Mouse (Mus musculus): ENCODE measurements around the gene Eif4ebp2. TPM values are rescaled to one million over a fixed set of nuclear protein-coding genes. Genes with fewer than 3 reads are reported as not detected.

Gene Eif4ebp2
- polyA plus RNA-seq, 1 experiment from 2014 or later = 48.8 TPM

- Histone ChIP-seq H3K4me3 (ENCODE audit: low read depth, low read length) (no peak overlapping the region), H3K9ac (ENCODE audit: low read length) (0 out of 2 replicates have a peak overlapping the region, but pooled peaks have one; percentile 2), H3K27ac (ENCODE audit: low read depth) (no peak overlapping the region), H3K36me3 (ENCODE audit: control insufficient read depth, insufficient read depth, low read length) (no peaks in the 10 kb centered on the region), H3K27me3 (replicated peaks; ENCODE audit: control insufficient read depth, insufficient read depth, low read length) (no peaks in the 10 kb centered on the region), H3K4me1 (replicated peaks; ENCODE audit: control insufficient read depth, insufficient read depth, low read length) (peaks cover 10% of the 10 kb centered on the region), H3K9me3 (ENCODE audit: control insufficient read depth, low read length) (no peaks in the 10 kb centered on the region), H3K4me2 (ENCODE audit: low read length) (peak overlapping the region; percentile 15; the same call in 1 of the 2 replicates)
- ATAC-seq (replicated peaks; ENCODE audit: low FRiP score, low TSS enrichment, low read depth) (peak; percentile 34; the same call in 1 of the 2 replicates), DNase-seq (ENCODE audit: low spot score) (no peak)
- 11% methylated on average over 9 of the region's 9 CpGs for WGBS
Measured at GRCm38 (mm10) chr10:61394476-61395136, 57.9 kb downstream of the Eif4ebp2 start.

DNA sequence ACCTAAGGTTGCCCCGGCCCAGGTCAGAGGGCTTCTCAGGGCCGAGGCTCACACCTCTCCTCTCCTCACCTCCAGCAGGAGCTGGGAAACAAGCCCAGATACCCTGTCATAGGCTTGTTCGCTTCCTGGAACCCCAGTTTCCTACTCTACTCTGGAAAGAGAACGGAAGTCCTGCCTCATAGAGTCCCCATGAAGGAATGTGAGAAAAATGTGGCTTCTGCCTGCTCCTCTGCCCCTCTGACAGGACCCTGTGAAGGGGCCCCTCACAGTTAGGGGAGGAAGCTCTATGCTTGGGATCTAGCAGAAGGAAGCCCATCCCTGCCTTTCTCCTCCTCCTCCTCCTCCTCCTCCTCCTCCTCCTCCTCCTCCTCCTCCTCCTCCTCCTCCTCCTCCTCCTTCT, 59.9 kb downstream of the Eif4ebp2 start:
- Histone ChIP-seq H3K4me2 (ENCODE audit: low read length) (peak overlapping the region; percentile 8; the same call in 1 of the 2 replicates), H3K9ac (ENCODE audit: low read length) (no peak overlapping the region), H3K36me3 (ENCODE audit: control insufficient read depth, insufficient read depth, low read length) (no peaks in the 10 kb centered on the region), H3K4me3 (ENCODE audit: low read depth, low read length) (no peak overlapping the region), H3K4me1 (replicated peaks; ENCODE audit: control insufficient read depth, insufficient read depth, low read length) (peaks cover 10% of the 10 kb centered on the region), H3K9me3 (ENCODE audit: control insufficient read depth, low read length) (no peaks in the 10 kb centered on the region), H3K27ac (ENCODE audit: low read depth) (peak overlapping the region; percentile 27; the same call in 1 of the 2 replicates), H3K27me3 (replicated peaks; ENCODE audit: control insufficient read depth, insufficient read depth, low read length) (no peaks in the 10 kb centered on the region)
- ATAC-seq (replicated peaks; ENCODE audit: low FRiP score, low TSS enrichment, low read depth) = no peak
- no peak for DNase-seq (ENCODE audit: low spot score)
- WGBS = 16% methylated on average over 4 of the region's 4 CpGs

GRCm38 (mm10) chr10:61390148-61390547, 62.3 kb downstream of the Eif4ebp2 start:
- WGBS = 61% methylated on average over 2 of the region's 2 CpGs
- Histone ChIP-seq H3K27ac (ENCODE audit: low read depth) (no peak overlapping the region), H3K4me2 (ENCODE audit: low read length) (no peak overlapping the region)

GRCm38 (mm10) chr10:61389020-61389419, 63.4 kb downstream of the Eif4ebp2 start:
- Histone ChIP-seq H3K27ac (ENCODE audit: low read depth) (no peak overlapping the region), H3K4me3 (ENCODE audit: low read depth, low read length) (no peak overlapping the region), H3K36me3 (ENCODE audit: control insufficient read depth, insufficient read depth, low read length) (no peaks in the 10 kb centered on the region), H3K9ac (ENCODE audit: low read length) (no peak overlapping the region), H3K4me1 (replicated peaks; ENCODE audit: control insufficient read depth, insufficient read depth, low read length) (peaks cover 27% of the 10 kb centered on the region), H3K9me3 (ENCODE audit: control insufficient read depth, low read length) (no peaks in the 10 kb centered on the region), H3K27me3 (replicated peaks; ENCODE audit: control insufficient read depth, insufficient read depth, low read length) (no peaks in the 10 kb centered on the region), H3K4me2 (ENCODE audit: low read length) (no peak overlapping the region)
- no peak for ATAC-seq (replicated peaks; ENCODE audit: low FRiP score, low TSS enrichment, low read depth)
- DNase-seq (ENCODE audit: low spot score) = no peak
- 64% methylated on average over 5 of the region's 5 CpGs for WGBS

More at GRCm38 (mm10) chr10:61390148-61390547, 62.3 kb downstream of the Eif4ebp2 start:
- peaks cover 27% of the 10 kb centered on the region for H3K4me1 ChIP-seq (replicated peaks; ENCODE audit: control insufficient read depth, insufficient read depth, low read length)
- no peak overlapping the region for H3K9ac ChIP-seq (ENCODE audit: low read length)
- no peak for DNase-seq (ENCODE audit: low spot score)
- no peaks in the 10 kb centered on the region for H3K27me3 ChIP-seq (replicated peaks; ENCODE audit: control insufficient read depth, insufficient read depth, low read length)
- H3K36me3 ChIP-seq (ENCODE audit: control insufficient read depth, insufficient read depth, low read length) = no peaks in the 10 kb centered on the region
- no peak overlapping the region for H3K4me3 ChIP-seq (ENCODE audit: low read depth, low read length)
- H3K9me3 ChIP-seq (ENCODE audit: control insufficient read depth, low read length) = no peaks in the 10 kb centered on the region
- ATAC-seq (replicated peaks; ENCODE audit: low FRiP score, low TSS enrichment, low read depth) = no peak

DNA sequence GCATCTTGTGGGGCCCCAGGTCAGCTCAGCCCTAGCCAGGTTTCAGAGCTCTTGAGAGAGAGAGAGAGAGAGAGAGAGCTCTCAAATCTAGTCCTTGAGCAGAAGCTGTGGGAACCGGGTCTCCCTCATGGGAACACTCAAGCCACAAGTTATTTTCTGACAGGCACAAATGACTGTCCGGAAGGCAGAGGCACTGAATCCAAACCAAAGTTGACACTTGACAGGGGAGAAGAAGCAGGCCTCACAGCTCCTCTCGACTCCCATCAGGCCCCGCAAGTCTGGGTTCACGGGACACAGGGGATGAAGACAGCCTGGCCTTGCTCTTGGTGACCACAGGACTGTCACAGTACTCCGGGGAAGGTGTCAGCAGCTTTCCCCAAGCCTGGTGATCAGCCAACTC, 66.2 kb downstream of the Eif4ebp2 start:
- no peak for ATAC-seq (replicated peaks; ENCODE audit: low FRiP score, low TSS enrichment, low read depth)
- H3K27me3 ChIP-seq (replicated peaks; ENCODE audit: control insufficient read depth, insufficient read depth, low read length) = no peaks in the 10 kb centered on the region
- no peak overlapping the region for H3K27ac ChIP-seq (ENCODE audit: low read depth)
- WGBS = 32% methylated on average over 6 of the region's 6 CpGs
- H3K9me3 ChIP-seq (ENCODE audit: control insufficient read depth, low read length) = no peaks in the 10 kb centered on the region
- DNase-seq (ENCODE audit: low spot score) = no peak
- no peak overlapping the region for H3K9ac ChIP-seq (ENCODE audit: low read length)
- no peaks in the 10 kb centered on the region for H3K36me3 ChIP-seq (ENCODE audit: control insufficient read depth, insufficient read depth, low read length)
- H3K4me2 ChIP-seq (ENCODE audit: low read length) = no peak overlapping the region
- H3K4me1 ChIP-seq (replicated peaks; ENCODE audit: control insufficient read depth, insufficient read depth, low read length) = peaks cover 39% of the 10 kb centered on the region
- H3K4me3 ChIP-seq (ENCODE audit: low read depth, low read length) = no peak overlapping the region

GRCm38 (mm10) chr10:61385174-61385573, 67.3 kb downstream of the Eif4ebp2 start:
- H3K9me3 ChIP-seq (ENCODE audit: control insufficient read depth, low read length) = no peaks in the 10 kb centered on the region
- H3K4me3 ChIP-seq (ENCODE audit: low read depth, low read length) = no peak overlapping the region
- H3K4me2 ChIP-seq (ENCODE audit: low read length) = no peak overlapping the region
- no peak overlapping the region for H3K9ac ChIP-seq (ENCODE audit: low read length)
- ATAC-seq (replicated peaks; ENCODE audit: low FRiP score, low TSS enrichment, low read depth) (no peak), DNase-seq (ENCODE audit: low spot score) (no peak)
- no peaks in the 10 kb centered on the region for H3K27me3 ChIP-seq (replicated peaks; ENCODE audit: control insufficient read depth, insufficient read depth, low read length)
- no peaks in the 10 kb centered on the region for H3K36me3 ChIP-seq (ENCODE audit: control insufficient read depth, insufficient read depth, low read length)
- H3K27ac ChIP-seq (ENCODE audit: low read depth) = no peak overlapping the region
- H3K4me1 ChIP-seq (replicated peaks; ENCODE audit: control insufficient read depth, insufficient read depth, low read length) = peaks cover 45% of the 10 kb centered on the region
- WGBS = 76% methylated on average over 6 of the region's 6 CpGs

DNA sequence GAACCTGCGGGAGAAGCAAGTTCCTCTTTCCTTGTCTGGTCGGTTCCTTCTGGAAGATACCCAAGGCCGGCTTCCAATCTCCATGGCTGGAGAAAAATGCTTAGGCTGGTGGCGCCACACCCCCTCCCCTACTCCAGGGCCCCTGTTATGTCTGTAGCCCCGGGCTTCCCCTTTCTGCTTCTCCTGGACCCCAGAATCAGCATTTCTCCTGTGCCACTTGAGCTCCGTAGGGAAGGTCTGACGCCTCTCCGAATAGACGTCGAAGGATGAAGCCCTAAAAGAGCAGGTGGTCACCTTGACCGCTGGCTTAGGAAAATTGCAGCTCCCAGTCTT, 68.8 kb downstream of the Eif4ebp2 start:
- Histone ChIP-seq H3K4me2 (ENCODE audit: low read length) (peak overlapping the region; percentile 73), H3K27ac (ENCODE audit: low read depth) (peak overlapping the region; percentile 12; the same call in 1 of the 2 replicates), H3K27me3 (replicated peaks; ENCODE audit: control insufficient read depth, insufficient read depth, low read length) (no peaks in the 10 kb centered on the region), H3K36me3 (ENCODE audit: control insufficient read depth, insufficient read depth, low read length) (no peaks in the 10 kb centered on the region), H3K4me1 (replicated peaks; ENCODE audit: control insufficient read depth, insufficient read depth, low read length) (peaks cover 52% of the 10 kb centered on the region), H3K9me3 (ENCODE audit: control insufficient read depth, low read length) (no peaks in the 10 kb centered on the region), H3K9ac (ENCODE audit: low read length) (peak overlapping the region; percentile 54), H3K4me3 (ENCODE audit: low read depth, low read length) (peak overlapping the region; percentile 58)
- DNase-seq (ENCODE audit: low spot score) (no peak), ATAC-seq (replicated peaks; ENCODE audit: low FRiP score, low TSS enrichment, low read depth) (0 out of 2 replicates have a peak, but pooled peaks have one; percentile 2)
- 5% methylated on average over 11 of the region's 11 CpGs for WGBS

DNA sequence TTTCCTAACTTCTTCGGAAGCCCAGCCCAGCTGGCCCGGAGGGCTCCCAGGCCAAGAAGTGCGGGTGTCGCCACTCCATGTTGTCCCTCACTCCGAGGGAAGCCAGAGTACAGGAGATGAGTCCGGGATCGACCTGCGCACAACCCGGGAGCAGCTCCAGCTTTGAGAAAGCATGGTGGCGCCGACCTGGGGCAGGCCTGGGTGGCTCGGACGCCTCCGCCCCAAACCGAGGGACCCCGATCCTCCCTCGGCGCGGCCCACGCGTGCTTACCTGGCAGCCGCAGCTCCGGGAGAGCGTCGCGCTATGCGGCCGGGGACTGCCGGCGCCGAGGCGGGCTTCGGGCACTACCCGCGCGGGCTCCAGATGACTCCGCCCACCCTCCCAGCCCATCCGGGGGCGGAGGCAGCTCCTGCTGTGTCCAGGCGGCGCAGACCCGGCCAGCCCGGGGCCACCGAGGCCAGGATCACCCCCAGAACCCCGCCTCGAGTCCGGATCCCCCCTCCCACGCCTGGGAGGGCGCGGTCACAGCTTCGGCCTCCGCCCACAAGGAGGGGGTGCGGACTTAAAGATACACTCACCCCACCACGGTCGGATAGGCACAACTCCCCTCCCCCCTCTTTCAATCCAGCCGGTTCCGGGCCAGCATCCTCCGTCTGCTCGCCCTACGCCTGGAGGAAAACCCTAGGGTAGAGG, 69.3 kb downstream of the Eif4ebp2 start, which contains the start of gene Pald1:
TSS of gene Pald1 (minus strand) at position 510 of the 694 bp plus-strand sequence.
- WGBS = under 1% methylated on average over 58 of the region's 60 CpGs
- Histone ChIP-seq H3K27me3 (replicated peaks; ENCODE audit: control insufficient read depth, insufficient read depth, low read length) (no peaks in the 10 kb centered on the region), H3K27ac (ENCODE audit: low read depth) (peak within 1 kb of the TSS; percentile 12; the same call in 1 of the 2 replicates), H3K4me1 (replicated peaks; ENCODE audit: control insufficient read depth, insufficient read depth, low read length) (peaks cover 52% of the 10 kb centered on the region), H3K9me3 (ENCODE audit: control insufficient read depth, low read length) (no peaks in the 10 kb centered on the region), H3K36me3 (ENCODE audit: control insufficient read depth, insufficient read depth, low read length) (no peaks in the 10 kb centered on the region), H3K4me3 (ENCODE audit: low read depth, low read length) (peak within 1 kb of the TSS; percentile 58), H3K9ac (ENCODE audit: low read length) (peak within 1 kb of the TSS; percentile 54), H3K4me2 (ENCODE audit: low read length) (peak within 1 kb of the TSS; percentile 73)
- peak; percentile 91 for DNase-seq (ENCODE audit: low spot score)
- peak; percentile 87 for ATAC-seq (replicated peaks; ENCODE audit: low FRiP score, low TSS enrichment, low read depth)

Data from intestine, embryonic 14.5 days (tissue).